Mouse (Mus musculus): ENCODE measurements around the gene Paxx. TPM values are rescaled to one million over a fixed set of nuclear protein-coding genes. Genes with fewer than 3 reads are reported as not detected.
"Not testable (repeated sequence)": the region's sequence is repeated elsewhere in the genome, so short reads cannot be mapped to it uniquely, and the experiment has no call there.

Gene Paxx
- polyA plus RNA-seq, 1 experiment from 2014 or later: 15.6 TPM

DNA sequence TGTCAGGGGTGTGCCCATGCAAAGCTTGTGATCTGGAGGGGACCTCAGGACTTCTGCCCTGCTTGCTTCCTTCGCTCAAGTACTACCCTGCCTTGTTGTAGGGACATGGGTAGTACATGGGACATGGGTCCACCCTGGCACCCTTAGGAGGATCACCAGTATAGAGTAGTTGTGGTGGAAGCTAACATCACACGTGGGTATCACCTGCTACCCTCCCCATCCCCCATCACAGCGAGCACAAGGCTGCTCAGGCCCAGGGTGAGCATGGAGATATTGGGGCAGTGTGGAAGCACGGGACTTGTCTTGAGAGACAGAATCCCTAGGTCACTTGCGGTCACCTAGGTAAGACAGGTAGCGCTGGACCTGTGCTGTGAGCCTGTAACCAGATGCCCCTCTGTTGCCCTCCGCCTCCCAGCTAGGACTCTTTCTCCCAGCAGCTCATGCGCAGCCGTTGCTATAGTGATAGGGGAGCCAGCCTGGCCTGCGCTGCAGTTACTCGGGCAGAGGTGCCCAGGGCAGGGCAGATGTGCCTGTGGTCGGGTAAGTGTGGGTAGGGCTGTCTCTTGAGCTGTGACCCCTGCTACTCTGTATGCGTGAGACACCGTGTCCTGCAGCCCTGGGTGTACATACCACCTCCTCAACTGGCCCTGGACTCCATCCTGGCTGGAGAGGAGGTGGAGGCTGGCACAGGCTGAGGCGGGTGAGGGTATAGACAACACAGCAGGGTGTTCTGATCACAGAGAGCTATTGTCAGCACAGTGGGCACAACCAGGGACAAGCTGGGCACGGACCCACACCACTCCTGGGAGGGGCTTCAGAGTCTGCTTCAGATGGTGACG lies 30.3 kb downstream of the Paxx start:
- no peaks in the 10 kb centered on the region for H3K9me3 ChIP-seq
- WGBS: 70% methylated on average over 17 of the region's 17 CpGs
- no peak overlapping the region for H3K27ac ChIP-seq
- H3K27me3 ChIP-seq (ENCODE audit: insufficient read depth, poor library complexity, severe bottlenecking): peaks cover 77% of the 10 kb centered on the region
- peaks cover 15% of the 10 kb centered on the region for H3K4me1 ChIP-seq
- DNase-seq (ENCODE audit: low spot score): no peak
- no peak overlapping the region for H3K4me3 ChIP-seq
- H3K36me3 ChIP-seq: no peaks in the 10 kb centered on the region

DNA sequence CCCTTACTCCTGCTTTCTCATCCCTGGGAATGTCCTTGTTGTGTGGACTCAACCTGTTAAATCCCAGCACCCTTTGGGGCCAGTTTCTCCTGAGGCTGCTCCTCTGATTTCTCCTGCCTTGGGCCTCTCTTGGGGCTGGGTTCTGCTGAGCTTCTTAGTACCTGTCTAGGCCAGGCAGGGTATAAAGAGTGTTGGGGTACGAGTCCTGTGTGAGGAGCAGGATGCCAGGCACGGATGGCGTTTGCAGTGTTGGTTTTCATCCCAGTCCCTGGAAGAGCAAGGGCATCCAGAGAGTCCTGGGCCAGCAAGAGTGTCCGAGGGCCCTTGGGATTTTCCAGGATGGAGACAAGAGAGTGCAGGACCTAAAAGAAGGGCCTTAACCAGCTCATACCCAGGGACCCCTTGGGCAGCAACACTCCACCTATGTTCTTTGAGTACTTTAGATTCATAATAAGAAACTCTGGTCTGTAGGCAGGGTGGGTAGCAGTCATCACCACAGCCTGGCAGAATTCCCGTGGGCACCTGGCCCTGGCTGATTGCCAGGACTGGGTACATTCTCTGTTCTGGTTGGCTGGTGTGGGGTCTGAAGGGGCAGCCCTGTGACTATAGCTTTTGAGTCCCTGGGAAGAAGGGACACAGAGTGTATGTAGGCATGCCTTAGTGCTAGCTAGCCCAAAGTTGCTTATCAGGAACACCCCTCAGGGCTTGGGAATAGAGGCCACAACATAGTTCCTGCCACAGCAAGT lies 31.3 kb downstream of the Paxx start:
- Histone ChIP-seq H3K9me3 (no peaks in the 10 kb centered on the region), H3K4me3 (peak overlapping the region; percentile 85), H3K4me1 (peaks cover 15% of the 10 kb centered on the region), H3K27ac (peak overlapping the region; percentile 90; the same call in 1 of the 2 replicates), H3K27me3 (ENCODE audit: insufficient read depth, poor library complexity, severe bottlenecking) (peaks cover 80% of the 10 kb centered on the region), H3K36me3 (no peaks in the 10 kb centered on the region)
- 74% methylated on average over 5 of the region's 5 CpGs for WGBS
- no peak for DNase-seq (ENCODE audit: low spot score)

DNA sequence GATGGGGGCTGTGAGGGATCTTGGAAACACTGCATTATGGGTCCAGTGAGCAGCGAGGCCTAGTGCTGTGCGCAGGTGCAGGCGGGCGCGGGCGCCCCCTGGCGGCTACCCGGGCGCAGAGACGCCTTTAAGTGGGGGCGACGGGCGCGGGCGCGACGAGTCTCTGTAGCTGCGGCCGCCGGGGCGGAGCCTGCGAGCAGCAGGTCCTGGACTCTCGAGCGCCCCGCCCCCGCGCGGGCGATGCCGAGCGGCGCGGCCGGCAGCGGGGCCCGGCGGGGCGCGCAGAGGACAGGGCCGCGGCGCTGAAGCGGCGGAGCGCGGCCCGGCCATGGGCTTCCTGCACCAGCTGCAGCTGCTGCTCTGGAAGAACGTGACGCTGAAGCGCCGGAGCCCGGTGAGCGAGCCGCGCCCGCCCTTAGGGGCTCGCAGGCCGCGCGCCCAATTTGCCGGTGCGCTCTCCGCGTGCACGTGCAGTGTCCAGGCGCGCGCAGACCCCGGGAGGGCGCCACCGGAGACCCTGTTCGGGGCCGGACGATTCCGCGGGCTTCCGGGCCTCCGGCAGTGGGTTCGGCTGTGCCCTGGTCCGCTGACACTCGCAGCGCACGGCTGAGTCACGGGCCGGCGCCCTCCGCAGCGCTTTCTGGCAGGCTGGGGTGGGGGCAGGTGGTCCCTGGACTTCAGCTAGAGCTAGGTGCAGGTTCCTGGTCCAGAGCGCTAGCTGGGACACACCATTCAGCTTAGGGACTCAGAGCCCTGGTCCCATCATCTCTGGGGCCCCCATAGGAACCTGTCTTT lies 32.3 kb downstream of the Paxx start, which contains the start of gene Abca2:
Gene Abca2 (plus strand): TSS at position 262 of the 795 bp plus-strand sequence.
- Histone ChIP-seq H3K9me3 (no peaks in the 10 kb centered on the region), H3K36me3 (no peaks in the 10 kb centered on the region), H3K27me3 (ENCODE audit: insufficient read depth, poor library complexity, severe bottlenecking) (peaks cover 80% of the 10 kb centered on the region), H3K4me1 (peaks cover 15% of the 10 kb centered on the region), H3K4me3 (peak within 1 kb of the TSS; percentile 85), H3K27ac (peak within 1 kb of the TSS; percentile 90)
- 0% methylated on average over 86 of the region's 89 CpGs for WGBS
- DNase-seq (ENCODE audit: low spot score): peak; percentile 94

GRCm38 (mm10) chr2:25427256-25427655 lies 33.6 kb downstream of the Paxx start:
- Histone ChIP-seq H3K4me3 (no peak overlapping the region), H3K27me3 (ENCODE audit: insufficient read depth, poor library complexity, severe bottlenecking) (peaks cover 80% of the 10 kb centered on the region), H3K27ac (no peak overlapping the region), H3K4me1 (peaks cover 15% of the 10 kb centered on the region), H3K9me3 (no peaks in the 10 kb centered on the region), H3K36me3 (no peaks in the 10 kb centered on the region)
- WGBS: 85% methylated on average over 5 of the region's 5 CpGs
- DNase-seq (ENCODE audit: low spot score): no peak

DNA sequence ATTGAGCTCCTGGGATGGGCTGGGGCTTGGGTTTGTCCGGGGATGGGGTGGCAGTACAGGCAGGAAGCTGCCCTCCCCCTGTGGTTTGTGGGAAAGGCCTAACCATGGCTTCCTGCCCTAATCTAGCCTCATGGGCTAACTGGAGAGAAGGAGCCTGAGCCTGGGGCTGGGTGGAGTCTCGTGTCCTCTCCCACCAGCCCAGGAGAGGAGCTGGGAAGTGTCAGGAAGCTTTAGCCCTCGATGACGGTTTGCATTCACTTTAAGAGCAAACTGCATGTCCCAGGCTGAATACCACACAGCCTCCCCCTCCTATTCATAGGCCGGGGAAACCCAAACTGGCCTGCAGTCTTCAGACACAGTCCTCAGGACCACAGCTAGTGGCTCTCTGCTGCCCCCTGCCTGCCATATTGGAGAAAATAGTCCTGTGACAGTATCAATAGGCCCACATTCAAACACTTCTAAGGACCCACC lies 34.1 kb downstream of the Paxx start:
- Histone ChIP-seq H3K4me3 (no peak overlapping the region), H3K27me3 (ENCODE audit: insufficient read depth, poor library complexity, severe bottlenecking) (peaks cover 79% of the 10 kb centered on the region), H3K27ac (no peak overlapping the region), H3K36me3 (no peaks in the 10 kb centered on the region), H3K9me3 (no peaks in the 10 kb centered on the region), H3K4me1 (peaks cover 15% of the 10 kb centered on the region)
- 29% methylated on average over 5 of the region's 5 CpGs for WGBS
- DNase-seq (ENCODE audit: low spot score): no peak

DNA sequence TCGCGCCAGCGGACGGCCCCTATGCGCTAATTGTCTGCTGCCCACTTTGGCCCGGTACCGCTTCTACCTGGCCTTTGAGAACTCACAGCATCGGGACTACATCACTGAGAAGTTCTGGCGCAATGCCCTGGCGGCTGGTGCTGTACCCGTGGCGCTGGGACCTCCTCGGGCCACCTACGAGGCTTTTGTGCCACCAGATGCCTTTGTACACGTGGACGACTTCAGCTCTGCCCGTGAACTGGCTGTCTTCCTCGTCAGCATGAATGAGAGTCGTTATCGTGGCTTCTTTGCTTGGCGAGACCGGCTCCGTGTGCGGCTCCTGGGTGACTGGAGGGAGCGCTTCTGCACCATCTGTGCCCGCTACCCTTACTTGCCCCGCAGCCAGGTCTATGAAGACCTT lies 35.4 kb downstream of the Paxx start:
- H3K27ac ChIP-seq: no peak overlapping the region
- H3K4me1 ChIP-seq: peaks cover 12% of the 10 kb centered on the region
- H3K9me3 ChIP-seq: no peaks in the 10 kb centered on the region
- DNase-seq (ENCODE audit: low spot score): no peak
- 44% methylated on average over 27 of the region's 27 CpGs for WGBS
- no peak overlapping the region for H3K4me3 ChIP-seq
- H3K27me3 ChIP-seq (ENCODE audit: insufficient read depth, poor library complexity, severe bottlenecking): peaks cover 68% of the 10 kb centered on the region
- H3K36me3 ChIP-seq: no peaks in the 10 kb centered on the region

DNA sequence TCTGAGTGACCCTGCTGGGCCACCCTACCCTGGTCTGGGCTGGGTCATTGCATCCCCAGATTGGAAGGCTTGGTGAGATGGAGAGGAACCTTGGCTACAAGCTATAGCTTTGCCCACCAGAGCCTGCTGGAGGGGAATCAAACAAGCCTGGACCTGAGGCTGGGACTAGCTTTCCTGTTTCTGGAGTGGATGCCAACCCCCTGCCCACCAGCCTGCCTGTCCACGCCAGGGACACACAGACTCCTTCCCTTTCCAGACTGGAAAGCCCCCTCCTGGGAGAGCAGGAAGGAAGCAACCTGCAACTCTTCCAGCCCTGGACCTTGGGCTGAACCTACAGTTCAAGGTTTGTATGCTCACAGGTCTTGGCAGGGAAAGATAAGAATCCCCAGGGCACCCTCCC lies 37.3 kb downstream of the Paxx start:
- Histone ChIP-seq H3K4me3 (no peak overlapping the region), H3K27ac (no peak overlapping the region), H3K36me3 (no peaks in the 10 kb centered on the region), H3K4me1 (peaks cover 4% of the 10 kb centered on the region), H3K9me3 (no peaks in the 10 kb centered on the region), H3K27me3 (ENCODE audit: insufficient read depth, poor library complexity, severe bottlenecking) (peaks cover 57% of the 10 kb centered on the region)
- WGBS: 50% methylated on average over 1 of the region's 1 CpGs
- DNase-seq (ENCODE audit: low spot score): no peak

GRCm38 (mm10) chr2:25422587-25423410 lies 38.1 kb downstream of the Paxx start, which contains the start of gene Fut7:
Gene Fut7 (plus strand): TSS chr2:25423267.
- no peaks in the 10 kb centered on the region for H3K36me3 ChIP-seq
- 55% methylated on average over 17 of the region's 17 CpGs for WGBS
- no peak within 1 kb of the TSS for H3K4me3 ChIP-seq
- 0 out of 2 replicates have a peak within 1 kb of the TSS, but pooled peaks have one; percentile 2 for H3K27ac ChIP-seq
- DNase-seq (ENCODE audit: low spot score): no peak
- peaks cover 58% of the 10 kb centered on the region for H3K27me3 ChIP-seq (ENCODE audit: insufficient read depth, poor library complexity, severe bottlenecking)
- no peaks in the 10 kb centered on the region for H3K4me1 ChIP-seq
- H3K9me3 ChIP-seq: no peaks in the 10 kb centered on the region

DNA sequence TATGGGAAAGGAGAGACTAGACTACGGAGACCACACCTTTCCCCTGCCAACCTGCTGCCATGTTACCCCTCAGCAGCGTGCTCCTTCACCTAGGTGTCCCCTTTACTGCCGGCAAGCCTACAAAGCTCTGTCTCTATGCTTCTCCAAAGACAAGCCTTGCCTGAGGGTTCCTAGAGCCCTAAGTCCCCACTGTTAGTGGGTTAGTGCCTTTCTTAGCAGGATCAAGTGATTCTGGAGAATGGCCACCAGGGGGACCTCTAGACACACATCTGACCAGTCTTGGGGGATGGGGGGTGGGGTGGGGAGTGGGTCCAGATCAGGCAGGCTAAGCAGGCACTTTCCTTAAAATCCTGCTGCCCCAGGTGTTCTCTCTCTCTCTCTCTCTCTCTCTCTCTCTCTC lies 39.0 kb downstream of the Paxx start:
- Histone ChIP-seq H3K9me3 (no peaks in the 10 kb centered on the region), H3K27ac (no peak overlapping the region), H3K27me3 (ENCODE audit: insufficient read depth, poor library complexity, severe bottlenecking) (peaks cover 58% of the 10 kb centered on the region), H3K4me3 (no peak overlapping the region), H3K36me3 (no peaks in the 10 kb centered on the region), H3K4me1 (no peaks in the 10 kb centered on the region)
- WGBS: 12% methylated on average over 3 of the region's 3 CpGs
- no peak for DNase-seq (ENCODE audit: low spot score)

- Histone ChIP-seq H3K27me3 (ENCODE audit: insufficient read depth, poor library complexity, severe bottlenecking) (peaks cover 21% of the 10 kb centered on the region), H3K4me3 (no peak overlapping the region), H3K4me1 (no peaks in the 10 kb centered on the region), H3K36me3 (no peaks in the 10 kb centered on the region), H3K9me3 (no peaks in the 10 kb centered on the region), H3K27ac (no peak overlapping the region)
- no peak for DNase-seq (ENCODE audit: low spot score)
- WGBS: 38% methylated on average over 3 of the region's 3 CpGs
Measured at GRCm38 (mm10) chr2:25417426-25417825, 43.5 kb downstream of the Paxx start.

- DNase-seq (ENCODE audit: low spot score); H3K36me3 ChIP-seq; H3K9me3 ChIP-seq; H3K4me1 ChIP-seq; H3K27ac ChIP-seq; H3K4me3 ChIP-seq: not testable (repeated sequence)
- peaks cover 24% of the 10 kb centered on the region for H3K27me3 ChIP-seq (ENCODE audit: insufficient read depth, poor library complexity, severe bottlenecking)
Measured at GRCm38 (mm10) chr2:25413436-25413835, 47.5 kb downstream of the Paxx start.

DNA sequence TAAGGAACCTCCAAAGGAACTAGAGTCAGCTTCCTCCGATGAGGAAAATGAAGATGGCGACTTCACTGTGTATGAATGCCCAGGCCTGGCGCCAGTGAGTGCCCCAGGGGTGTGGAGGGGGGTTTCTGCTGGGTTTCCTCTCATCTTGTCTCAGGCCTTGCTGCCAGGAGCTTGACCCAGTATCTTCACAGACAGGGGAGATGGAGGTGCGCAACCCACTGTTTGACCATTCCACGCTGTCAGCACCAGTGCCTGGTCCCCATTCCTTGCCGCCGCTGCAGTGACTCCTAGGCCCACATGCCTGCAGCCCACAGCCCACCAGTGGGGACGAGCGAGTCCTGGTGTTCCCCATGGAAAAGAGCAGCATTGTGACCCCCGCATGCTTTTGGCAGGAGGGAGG lies 52.0 kb downstream of the Paxx start:
- Histone ChIP-seq H3K4me3 (no peak overlapping the region), H3K9me3 (no peaks in the 10 kb centered on the region), H3K4me1 (no peaks in the 10 kb centered on the region), H3K36me3 (no peaks in the 10 kb centered on the region), H3K27me3 (ENCODE audit: insufficient read depth, poor library complexity, severe bottlenecking) (peaks cover 57% of the 10 kb centered on the region), H3K27ac (no peak overlapping the region)
- 74% methylated on average over 10 of the region's 10 CpGs for WGBS
- DNase-seq (ENCODE audit: low spot score): no peak
